Mouse (Mus musculus) MEL (cell line): ENCODE measurements around the gene Msl2.

Source experiments
- BHLHE40 ChIP-seq: IDR thresholded peaks from 2 replicates; pipeline ENCODE4 v1.6.1; 2012; ENCODE audit warnings: low read depth, mild to moderate bottlenecking, inconsistent platforms, low read length, improper control_type of control experiment, borderline replicate concordance
- CHD2 ChIP-seq: IDR thresholded peaks from 2 replicates; pipeline ENCODE4 v1.6.1; 2011; ENCODE audit warnings: low read length, improper control_type of control experiment
- CTCF ChIP-seq, 3 experiments: IDR thresholded peaks in 2 of 3; conservative IDR thresholded peaks in 1 of 3; 2 replicates each; pipeline ENCODE4 v1.5.1; 2011 to 2012; ENCODE audit warnings: low read length in 3 of 3, low read depth in 2 of 3, mild to moderate bottlenecking in 2 of 3, improper control_type of control experiment in 1 of 3, inconsistent platforms in 1 of 3, mixed read lengths in 1 of 3, moderate library complexity in 1 of 3; ENCODE audit not compliant: control insufficient read depth in 1 of 3, insufficient read depth in 1 of 3, poor library complexity in 1 of 3, severe bottlenecking in 1 of 3
- E2F4 ChIP-seq: IDR thresholded peaks from 2 replicates; pipeline ENCODE4 v1.6.1; 2011; ENCODE audit warnings: low read depth, low read length, improper control_type of control experiment, borderline replicate concordance
- POLR2A ChIP-seq, 2 experiments: IDR thresholded peaks; 2 replicates each; pipeline ENCODE4 v1.6.1; 2011 to 2012; ENCODE audit warnings: low read length in 2 of 2, mild to moderate bottlenecking in 2 of 2, control low read depth in 1 of 2, improper control_type of control experiment in 1 of 2, low read depth in 1 of 2, moderate library complexity in 1 of 2; ENCODE audit not compliant: control insufficient read depth in 1 of 2, insufficient read depth in 1 of 2, poor library complexity in 1 of 2
- UBTF ChIP-seq: IDR thresholded peaks from 2 replicates; pipeline ENCODE4 v1.6.1; 2012; ENCODE audit warnings: low read depth, mild to moderate bottlenecking, inconsistent platforms, low read length, improper control_type of control experiment, moderate library complexity, borderline replicate concordance; ENCODE audit not compliant: insufficient read depth

GRCm38 (mm10) chr9:101057156-101057555 is 16.7 kb upstream of the Msl2 start:
- TF ChIP-seq UBTF, result no peak
- TF ChIP-seq CTCF (IDR thresholded peaks at IDR 0.05 in 2 of 3, conservative IDR thresholded peaks at IDR 0.05 in 1 of 3; ENCODE audit: control insufficient read depth in 1 of 3, insufficient read depth in 1 of 3, low read depth in 2 of 3, low read length in 3 of 3, poor library complexity in 1 of 3, severe bottlenecking in 1 of 3), result no peak
- TF ChIP-seq BHLHE40, result no peak
- TF ChIP-seq E2F4, result no peak
- no peak for TF ChIP-seq POLR2A (IDR thresholded peaks at IDR 0.05; ENCODE audit: control insufficient read depth in 1 of 2, insufficient read depth in 1 of 2, low read depth in 1 of 2, low read length in 2 of 2, poor library complexity in 1 of 2)
- no peak for TF ChIP-seq CHD2
